ENCODE assay signal across 9 mouse cellular contexts in the genomic region with DNA sequence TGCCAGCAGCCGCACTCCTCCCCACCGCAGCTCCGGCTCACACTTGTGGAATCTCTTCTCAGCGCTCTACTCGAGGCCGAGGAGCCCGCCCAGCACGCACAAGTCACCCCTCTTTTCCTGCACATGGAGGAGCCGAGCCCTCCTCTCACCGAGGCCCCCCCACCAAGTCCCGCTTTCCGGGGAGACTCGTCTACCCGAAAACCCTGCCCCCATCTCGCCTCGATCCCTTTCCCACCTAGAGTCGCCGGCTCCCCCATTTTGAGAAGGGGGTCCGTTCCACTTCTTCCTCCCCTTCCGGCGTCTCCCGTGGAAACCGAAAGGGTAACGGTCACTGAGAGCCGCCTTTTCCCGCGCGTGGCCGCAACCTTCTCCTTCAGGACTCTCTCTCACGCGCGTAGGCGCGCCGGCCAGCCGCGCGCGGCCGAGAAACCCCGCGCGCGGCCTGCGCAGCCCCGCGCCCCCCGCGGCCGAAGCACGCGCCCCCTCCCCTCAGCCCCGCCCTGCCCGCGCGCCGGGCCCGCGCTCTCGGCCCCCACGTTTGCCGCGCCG. TPM values are rescaled to one million over a fixed set of nuclear protein-coding genes. Genes with fewer than 3 reads are reported as not detected.
DNase-seq lines count a peak whose midpoint lies in the region; ATAC-seq and TF ChIP-seq lines count a peak whose summit lies in the region.
"Had no signal": no experiment of that assay in that cellular context is flagged by ENCODE, and none has a peak within 500 bp of the region (broad histone marks: within the 10 kb centered on the region; RNA-seq: fewer than 3 reads in every experiment).

No protein-coding gene starts in this region.

- peak overlapping the region; percentile 58 for H3K4me3 ChIP-seq in midbrain, embryonic 12.5 days
- peak overlapping the region; percentile 94 for H3K4me3 ChIP-seq in testis, adult 2 months (ENCODE audit: control insufficient read depth, low read depth, low read length)

- ATAC-seq in granulocyte monocyte progenitor cell, adult 5-6 weeks (replicated peaks; ENCODE audit: poor library complexity, severe bottlenecking): peak; percentile 29
- peak; percentile 7; the same call in 1 of the 2 replicates for ATAC-seq in midbrain, embryonic 12.5 days (ENCODE audit: low FRiP score, low read depth)

- H3K9me3 ChIP-seq in midbrain, embryonic 12.5 days: no peaks in the 10 kb centered on the region

- no peak for TF ChIP-seq POLR2A in testis, adult 2 months (IDR thresholded peaks at IDR 0.05; ENCODE audit: control insufficient read depth, low read depth, low read length)

- peak overlapping the region; percentile 55 for H3K9ac ChIP-seq in midbrain, embryonic 12.5 days (replicated peaks)

- TF ChIP-seq CTCF in testis, adult 2 months (IDR thresholded peaks at IDR 0.05; ENCODE audit: control insufficient read depth, insufficient read depth, insufficient replicate concordance, low read depth, low read length): no peak

- peaks cover 16% of the 10 kb centered on the region for H3K36me3 ChIP-seq in midbrain, embryonic 12.5 days
- H3K36me3 ChIP-seq in testis, adult 2 months (ENCODE audit: control insufficient read depth, insufficient read depth, low read length): no peaks in the 10 kb centered on the region

- peak; percentile 2 for DNase-seq in frontal cortex, postnatal 36 days (ENCODE audit: low spot score in 2 of 2)
- DNase-seq in frontal cortex, postnatal 25 days (ENCODE audit: low spot score in 2 of 2): no peak
- DNase-seq in CD8-positive naive resting alpha-beta T cell, adult 2 months (ENCODE audit: low read depth in 2 of 2, low spot score in 2 of 2): peak; percentile 9 to 15
- DNase-seq in cerebellum, adult 8-10 months: peak; percentile 29
- peak; percentile 35 for DNase-seq in left cerebral cortex, postnatal 4 days

- H3K27me3 ChIP-seq in midbrain, embryonic 12.5 days: no peaks in the 10 kb centered on the region
- H3K27me3 ChIP-seq in testis, adult 2 months (ENCODE audit: control insufficient read depth, insufficient read depth, low read length): no peaks in the 10 kb centered on the region

- 29% methylated on average over 51 of the region's 64 CpGs for WGBS in midbrain, embryonic 12.5 days

- H3K4me1 ChIP-seq in midbrain, embryonic 12.5 days: 0 out of 2 replicates have a peak, but pooled peaks cover 7% of the 10 kb centered on the region
- peaks cover 7% of the 10 kb centered on the region for H3K4me1 ChIP-seq in testis, adult 2 months (ENCODE audit: control insufficient read depth, insufficient read depth, low read length)

- intact Hi-C loops in left cerebral cortex, postnatal 4 days (cut with DNase I): no loop called here

- H3K27ac ChIP-seq in midbrain, embryonic 12.5 days (replicated peaks): peak overlapping the region; percentile 86
- peak overlapping the region; percentile 96 for H3K27ac ChIP-seq in testis, adult 2 months (ENCODE audit: control insufficient read depth, insufficient read depth, low read depth, low read length)

- H3K4me2 ChIP-seq in midbrain, embryonic 12.5 days (replicated peaks): peak overlapping the region; percentile 52

RNA-seq across cellular contexts. Expression of a gene that starts 0.6 kb away (rescaled TPM):
- 80.1 and 105 TPM in 2 replicates for total RNA-seq in granulocyte monocyte progenitor cell, adult 5-6 weeks (2014; fragmentation: Nextera tagmentation)
- total RNA-seq in granulocyte monocyte progenitor cell, adult 5-6 weeks (2017): 79.8 and 82.4 TPM in 2 replicates
- 10 to 100 TPM; 35.0 to 36.7 TPM for total RNA-seq in left cerebral cortex, postnatal 4 days (2021)
- polyA plus RNA-seq in midbrain, embryonic 12.5 days (2016; fragmentation: Nextera tagmentation; extraction: Ambion mirVana): 68.5 and 70.3 TPM in 2 replicates
- polyA plus RNA-seq in testis, adult 2 months (2012; rRNA removed): 8.1 and 10.0 TPM in 2 replicates

RNA-seq across cellular contexts. Expression of a gene that starts 16.3 kb away (rescaled TPM):
- 88.2 and 104 TPM in 2 replicates for total RNA-seq in granulocyte monocyte progenitor cell, adult 5-6 weeks (2014; fragmentation: Nextera tagmentation)
- 82.0 and 114 TPM in 2 replicates for total RNA-seq in granulocyte monocyte progenitor cell, adult 5-6 weeks (2017)
- total RNA-seq in left cerebral cortex, postnatal 4 days (2021): under 1 TPM; 0.42 to 0.94 TPM
- 0.22 and 0.26 TPM in 2 replicates for polyA plus RNA-seq in midbrain, embryonic 12.5 days (2016; fragmentation: Nextera tagmentation; extraction: Ambion mirVana)
- 0.13 and 0.20 TPM in 2 replicates for polyA plus RNA-seq in testis, adult 2 months (2012; rRNA removed)

RNA-seq across cellular contexts. Expression of a gene that starts 55.7 kb away (rescaled TPM):
- not detected in 2 replicates for total RNA-seq in granulocyte monocyte progenitor cell, adult 5-6 weeks (2014; fragmentation: Nextera tagmentation)
- not detected in 2 replicates for total RNA-seq in granulocyte monocyte progenitor cell, adult 5-6 weeks (2017)
- not detected for total RNA-seq in left cerebral cortex, postnatal 4 days (2021)
- not detected in 2 replicates for polyA plus RNA-seq in midbrain, embryonic 12.5 days (2016; fragmentation: Nextera tagmentation; extraction: Ambion mirVana)
- not detected in 2 replicates for polyA plus RNA-seq in testis, adult 2 months (2012; rRNA removed)
- total RNA-seq: neutrophil, adult 5-6 weeks had no signal

RNA-seq across cellular contexts. Expression of a gene that starts 58.7 kb away (rescaled TPM):
- 25.6 and 30.5 TPM in 2 replicates for total RNA-seq in granulocyte monocyte progenitor cell, adult 5-6 weeks (2014; fragmentation: Nextera tagmentation)
- total RNA-seq in granulocyte monocyte progenitor cell, adult 5-6 weeks (2017): 15.6 and 17.4 TPM in 2 replicates
- total RNA-seq in left cerebral cortex, postnatal 4 days (2021): 100 to 1,000 TPM; 214 to 224 TPM
- 39.5 and 44.6 TPM in 2 replicates for polyA plus RNA-seq in midbrain, embryonic 12.5 days (2016; fragmentation: Nextera tagmentation; extraction: Ambion mirVana)
- 70.5 and 78.2 TPM in 2 replicates for polyA plus RNA-seq in testis, adult 2 months (2012; rRNA removed)

Comparison
In these comparisons a context has a peak if more than half of its experiments do, and no peak if none do; other contexts are left out.
1. DNase-seq: peak in frontal cortex, postnatal 36 days (2 of 2), CD8-positive naive resting alpha-beta T cell, adult 2 months (2 of 2), cerebellum, adult 8-10 months (single experiment) and left cerebral cortex, postnatal 4 days (single experiment); none in frontal cortex, postnatal 25 days (0 of 2).
2. RNA of a gene that starts 16.3 kb away (total RNA-seq): 82.0 to 114 TPM in granulocyte monocyte progenitor cell, adult 5-6 weeks; 0.42 to 0.94 TPM in left cerebral cortex, postnatal 4 days; every median in the first group is over 10 times any median in the second.